Mouse (Mus musculus): ENCODE data around the gene Pcx.
A peak's percentile ranks its signal among the peaks of the same experiment; 100 is the strongest.
"Not testable (repeated sequence)": the region's sequence is repeated elsewhere in the genome, so short reads cannot be mapped to it uniquely, and the experiment has no call there.

Pcx gene

DNA sequence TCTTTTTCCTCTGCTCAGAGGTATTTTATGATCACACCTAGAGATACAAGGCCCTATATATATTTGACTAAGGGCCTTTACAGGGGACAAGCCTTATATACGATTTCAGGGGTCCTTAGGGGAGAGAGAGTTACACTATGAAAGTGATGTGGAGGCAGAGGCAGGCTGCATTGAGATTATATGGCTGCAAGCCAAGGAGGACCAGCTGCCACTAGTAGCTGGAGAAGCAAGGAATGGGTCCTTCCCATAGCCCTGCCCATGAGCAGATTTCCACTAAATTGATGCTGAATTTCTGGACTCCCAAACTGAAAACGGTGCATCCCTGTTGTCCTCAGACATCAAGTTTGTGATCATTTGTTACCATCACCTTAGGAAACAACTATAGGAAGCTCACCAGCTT is 73.6 kb downstream of the Pcx start:
- no peak for DNase-seq (ENCODE audit: low read depth, low spot score)

- not testable (repeated sequence) for DNase-seq (ENCODE audit: low read depth, low spot score)
These were observed 76.5 kb downstream of the Pcx start for GRCm38 (mm10) chr19:4586783-4587182.

GRCm38 (mm10) chr19:4587426-4587825 is 77.2 kb downstream of the Pcx start:
- peak; percentile 48 for DNase-seq (ENCODE audit: low read depth, low spot score)

DNA sequence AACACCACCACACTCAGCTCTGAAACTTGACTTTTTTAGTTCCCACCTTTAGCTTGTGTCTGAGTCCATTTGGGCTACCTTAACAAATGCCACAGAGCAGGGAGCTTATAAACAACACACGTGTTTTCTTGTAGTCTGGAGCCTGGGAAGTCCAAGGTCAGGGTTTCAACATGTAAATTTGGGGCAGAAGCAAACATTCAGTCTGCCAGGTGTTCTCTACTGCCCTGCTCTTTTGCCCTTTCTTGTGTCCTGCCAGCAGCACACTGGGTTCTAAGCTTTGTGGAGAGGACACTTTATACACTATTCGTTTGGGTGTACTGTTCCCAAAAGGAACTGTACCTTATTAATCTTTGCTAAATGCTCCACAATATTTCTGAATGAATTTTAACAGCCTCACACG is 78.2 kb downstream of the Pcx start:
- no peak for DNase-seq (ENCODE audit: low read depth, low spot score)

- no peak for DNase-seq (ENCODE audit: low read depth, low spot score)
These were observed 78.8 kb downstream of the Pcx start for GRCm38 (mm10) chr19:4589081-4589480.

DNA sequence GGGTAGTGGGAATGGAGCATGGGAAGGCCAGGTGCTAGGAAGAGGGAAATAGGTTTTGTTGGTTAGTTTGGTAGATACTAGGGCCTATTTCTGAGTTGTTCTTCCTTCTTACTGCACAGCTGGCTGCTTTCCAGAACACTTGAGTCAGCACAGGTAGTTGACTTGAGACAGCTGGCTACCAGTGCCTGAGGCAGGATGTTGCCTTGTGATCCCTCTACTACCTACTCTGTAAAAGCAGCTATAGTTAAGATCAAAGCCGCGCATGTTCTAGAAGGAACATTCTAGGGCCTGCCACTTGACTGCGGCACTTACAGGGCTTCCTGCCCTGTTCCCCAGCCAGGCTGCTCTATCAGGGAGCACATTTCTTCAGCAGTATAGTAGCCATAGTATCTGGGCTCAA is 79.8 kb downstream of the Pcx start:
- no peak for DNase-seq (ENCODE audit: low read depth, low spot score)

- DNase-seq (ENCODE audit: low read depth, low spot score): no peak
These were observed 83.7 kb downstream of the Pcx start for GRCm38 (mm10) chr19:4593792-4594522.

GRCm38 (mm10) chr19:4596071-4596470 is 85.8 kb downstream of the Pcx start:
- no peak for DNase-seq (ENCODE audit: low read depth, low spot score)

DNA sequence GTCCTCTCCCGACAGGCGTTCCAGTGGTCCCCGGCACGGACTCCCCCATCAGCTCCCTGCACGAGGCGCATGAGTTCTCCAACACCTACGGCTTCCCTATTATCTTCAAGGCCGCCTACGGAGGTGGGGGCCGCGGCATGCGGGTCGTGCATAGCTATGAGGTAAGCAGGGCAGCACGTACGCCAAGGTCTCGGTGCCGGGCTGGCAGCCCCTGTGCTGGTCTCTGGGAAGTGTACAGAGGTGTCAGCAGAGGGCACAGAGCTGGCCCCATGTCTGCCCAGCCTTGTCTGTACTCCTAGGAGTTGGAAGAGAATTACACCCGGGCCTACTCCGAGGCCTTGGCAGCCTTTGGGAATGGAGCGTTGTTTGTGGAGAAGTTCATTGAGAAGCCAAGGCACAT is 92.2 kb downstream of the Pcx start:
- DNase-seq (ENCODE audit: low read depth, low spot score): no peak

DNA sequence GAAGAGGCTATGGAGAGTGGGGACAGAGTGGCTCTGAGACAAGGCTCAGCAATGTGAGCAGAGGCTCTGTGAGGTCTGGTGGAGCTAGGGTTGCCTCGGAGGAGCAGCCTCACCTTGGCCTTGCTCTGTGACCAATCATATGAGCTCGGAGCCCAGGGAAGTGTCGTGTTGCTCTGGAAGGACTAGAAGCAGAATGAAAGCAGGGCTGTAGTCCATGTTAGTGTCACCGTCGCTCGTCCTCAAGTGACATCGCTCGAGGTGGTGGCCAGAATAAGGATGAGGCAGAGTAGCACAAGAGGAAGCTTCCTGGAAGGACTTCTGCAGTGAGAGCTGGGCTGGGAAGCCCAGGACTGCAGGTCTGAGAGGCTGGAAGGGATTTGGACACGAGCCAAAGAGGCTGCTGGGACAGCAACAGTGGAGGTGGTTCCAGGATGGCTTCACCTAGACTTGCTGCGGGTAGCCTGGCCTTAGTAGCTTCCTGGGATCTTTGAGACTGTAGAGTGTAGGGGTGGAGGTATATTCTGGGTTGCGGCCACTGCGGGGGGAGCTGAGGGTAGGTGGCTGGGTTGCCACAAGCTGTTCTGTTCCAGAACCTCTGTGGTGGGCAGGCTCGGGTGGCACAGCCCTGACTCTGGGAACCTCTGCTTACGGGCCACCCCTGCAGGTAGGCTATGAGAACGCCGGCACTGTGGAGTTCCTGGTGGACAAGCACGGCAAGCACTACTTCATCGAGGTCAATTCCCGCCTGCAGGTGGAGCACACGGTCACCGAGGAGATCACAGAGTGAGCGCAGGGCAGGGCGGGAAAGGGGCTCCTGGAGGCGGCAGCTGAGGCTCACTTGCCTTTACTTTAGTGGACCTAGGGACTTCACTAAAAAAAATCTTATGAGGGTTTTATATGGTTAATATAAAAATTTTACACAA is 93.8 kb downstream of the Pcx start:
- DNase-seq (ENCODE audit: low read depth, low spot score): no peak

GRCm38 (mm10) chr19:4605654-4606053 is 95.4 kb downstream of the Pcx start:
- no peak for DNase-seq (ENCODE audit: low read depth, low spot score)

DNA sequence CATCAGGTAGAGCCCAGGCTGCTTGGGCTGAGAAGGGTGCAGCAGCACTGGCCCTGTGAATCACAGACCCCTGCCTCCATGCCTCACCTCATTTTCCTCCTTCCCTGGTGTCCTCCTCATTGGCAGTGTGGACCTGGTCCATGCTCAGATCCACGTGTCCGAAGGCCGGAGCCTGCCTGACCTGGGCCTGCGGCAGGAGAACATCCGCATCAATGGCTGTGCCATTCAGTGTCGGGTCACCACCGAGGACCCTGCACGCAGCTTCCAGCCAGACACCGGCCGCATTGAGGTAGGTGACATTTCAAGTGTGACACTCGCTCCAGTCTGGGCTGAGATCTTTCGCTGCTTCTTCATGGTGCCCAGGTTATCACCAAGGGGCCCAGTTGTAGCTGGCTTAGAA is 97.1 kb downstream of the Pcx start:
- DNase-seq (ENCODE audit: low read depth, low spot score): no peak

DNA sequence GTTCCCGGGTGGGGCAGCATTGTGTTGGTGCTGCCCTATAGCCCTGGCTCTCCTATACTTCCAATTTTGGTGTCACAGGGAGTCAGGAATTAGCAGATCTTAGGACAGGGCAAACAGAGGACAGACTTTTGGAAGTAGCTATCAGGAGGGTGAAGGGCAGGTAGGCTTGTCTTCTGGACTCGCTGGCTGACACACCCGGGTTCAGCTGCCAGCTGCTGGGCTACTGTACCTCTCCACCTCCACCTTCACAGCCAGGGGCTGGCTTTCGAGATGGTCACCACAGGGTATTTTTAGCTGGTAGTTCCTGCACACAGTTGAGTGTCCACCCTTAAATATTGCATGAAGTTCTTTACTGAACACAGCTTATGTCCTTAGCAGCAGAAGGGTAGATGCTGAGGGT is 98.2 kb downstream of the Pcx start:
- no peak for DNase-seq (ENCODE audit: low read depth, low spot score)

GRCm38 (mm10) chr19:4610109-4610508 is 99.8 kb downstream of the Pcx start:
- no peak for DNase-seq (ENCODE audit: low read depth, low spot score)

DNA sequence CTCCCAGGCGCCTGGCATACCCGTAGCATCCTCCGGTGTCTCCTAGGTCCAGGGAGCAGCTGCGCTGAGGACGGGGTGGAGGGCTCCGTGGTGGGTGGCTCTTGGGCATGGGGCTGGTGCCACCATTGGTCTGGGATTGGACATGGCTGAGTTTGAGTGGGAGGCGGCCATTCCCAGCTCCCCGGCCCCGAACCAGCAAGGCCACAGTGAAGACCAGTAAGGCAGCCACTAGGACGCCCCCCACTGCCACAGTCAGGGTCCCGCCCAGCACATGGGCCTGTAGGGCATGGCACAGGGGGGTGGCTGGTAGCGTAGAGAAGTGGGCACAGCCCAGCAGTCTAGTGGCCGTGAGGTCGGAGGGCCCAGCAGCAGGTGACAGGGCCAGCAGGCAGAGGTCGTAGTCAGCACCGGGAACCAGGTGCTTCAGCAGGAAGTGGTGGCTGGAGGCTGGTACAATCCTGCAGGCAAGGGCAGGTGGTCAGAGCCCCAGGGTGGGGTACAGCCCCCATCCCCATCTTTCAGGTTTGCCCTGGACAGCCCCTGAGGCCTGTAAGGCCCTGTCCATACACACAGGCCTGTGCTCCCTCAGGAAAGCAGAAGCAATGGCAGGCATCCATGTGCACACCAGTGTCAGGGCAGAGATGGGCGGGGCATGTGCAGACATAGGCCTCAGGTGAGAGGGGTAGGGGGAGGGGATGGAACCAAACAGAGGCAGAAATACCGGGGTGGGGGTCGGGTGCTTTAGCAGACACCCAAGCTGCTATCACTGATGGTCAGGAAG is 102.1 kb downstream of the Pcx start:
- DNase-seq (ENCODE audit: low read depth, low spot score): no peak

GRCm38 (mm10) chr19:4613464-4614304 is 103.4 kb downstream of the Pcx start:
- no peak for DNase-seq (ENCODE audit: low read depth, low spot score)

DNA sequence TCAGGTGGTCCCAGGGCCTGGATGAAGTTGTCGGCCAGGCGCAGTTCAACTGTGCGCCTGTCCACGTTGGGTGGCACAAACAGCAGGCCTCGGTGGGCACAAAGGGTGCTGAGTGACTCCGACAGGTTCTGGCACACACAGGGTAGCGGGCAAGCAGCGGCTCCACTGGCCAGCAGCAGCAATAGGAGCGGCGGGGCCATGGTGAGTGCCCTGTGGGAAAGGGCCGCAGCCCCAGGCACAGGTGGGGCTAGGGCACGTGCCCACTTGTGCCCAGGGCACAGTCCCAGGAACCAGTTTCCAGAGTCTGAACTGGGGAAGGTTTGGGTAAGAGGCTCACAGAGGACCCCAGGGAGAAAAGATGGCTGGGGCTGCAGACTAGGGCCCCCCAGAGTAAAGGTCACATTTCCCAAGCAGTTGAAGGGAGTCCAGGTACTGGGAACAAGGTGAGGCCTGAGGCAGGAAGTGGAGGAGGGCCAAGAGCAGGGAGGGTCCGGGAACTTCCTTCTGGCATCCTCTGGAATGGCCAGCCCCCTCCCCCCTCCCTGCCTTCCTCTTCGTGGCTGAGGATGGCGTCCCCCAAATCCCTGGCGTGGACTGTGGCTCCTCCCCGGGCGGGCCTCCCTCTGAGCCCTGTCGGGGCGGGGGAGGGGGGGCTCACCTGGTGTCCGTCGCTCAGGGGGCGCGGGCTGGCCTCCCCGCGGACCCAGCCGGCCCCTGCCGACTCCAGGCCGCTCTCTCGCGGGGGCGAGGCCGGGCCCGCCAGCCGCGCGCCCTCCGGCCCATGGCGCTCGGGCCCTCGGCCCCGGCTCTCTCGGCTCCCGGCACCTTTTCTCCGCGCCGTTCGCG is 104.3 kb downstream of the Pcx start:
- DNase-seq (ENCODE audit: low read depth, low spot score): no peak

- peak; percentile 91 for DNase-seq (ENCODE audit: low read depth, low spot score)
These were observed 105.2 kb downstream of the Pcx start, which contains the start of gene Lrfn4 for GRCm38 (mm10) chr19:4615151-4616093. Gene Lrfn4, minus strand, starts transcription at chr19:4615667.

- no peak for DNase-seq (ENCODE audit: low read depth, low spot score)
These were observed 106.3 kb downstream of the Pcx start for GRCm38 (mm10) chr19:4616546-4616945.

Measured in telencephalon, adult 2 months (tissue).